Mouse (Mus musculus) heart, adult 2 months (tissue): ENCODE data around the gene Kctd6. TPM values are rescaled to one million over a fixed set of nuclear protein-coding genes. Genes with fewer than 3 reads are reported as not detected.

ENCODE experiments used
- DNase-seq, 2 experiments: peaks; one replicate each; pipeline ENCODE4 v3.0.0; 2021
- H3K27ac ChIP-seq: fragments of 200-600 bp; 2 replicates; pipeline ENCODE4 v1.8.1; 2022
- H3K27me3 ChIP-seq: fragments of 200-500 bp; 2 replicates; pipeline ENCODE4 v1.6.1; 2012; ENCODE audit warnings: mild to moderate bottlenecking, low read length, inconsistent platforms, mixed read lengths; ENCODE audit not compliant: control insufficient read depth, insufficient read depth
- H3K36me3 ChIP-seq: fragments of 200-500 bp; 2 replicates; pipeline ENCODE4 v1.6.1; 2012; ENCODE audit warnings: low read length, inconsistent platforms; ENCODE audit not compliant: control insufficient read depth, insufficient read depth
- H3K4me1 ChIP-seq: fragments of 200-500 bp; 2 replicates; pipeline ENCODE4 v1.6.1; 2011; ENCODE audit warnings: low read length; ENCODE audit not compliant: control insufficient read depth, insufficient read depth
- H3K4me3 ChIP-seq: fragments of 200-600 bp; 2 replicates; pipeline ENCODE4 v1.8.1; 2022
- H3K79me2 ChIP-seq: fragments of 200-500 bp; replicated peaks from 2 replicates; pipeline ENCODE4 v1.6.1; 2012; ENCODE audit warnings: mild to moderate bottlenecking, inconsistent platforms, low read length, moderate library complexity, mixed read lengths; ENCODE audit not compliant: control insufficient read depth, insufficient read depth
- H3K9ac ChIP-seq: fragments of 200-500 bp; 2 replicates; pipeline ENCODE4 v1.6.1; 2012; ENCODE audit warnings: low read depth, mild to moderate bottlenecking, control low read depth, inconsistent platforms, low read length, mixed read lengths
- CTCF ChIP-seq: fragments of 200-600 bp; IDR thresholded peaks from 2 replicates; pipeline ENCODE4 v1.8.1; 2022; ENCODE audit warnings: antibody characterized with exemption, mild to moderate bottlenecking, moderate library complexity
- EP300 ChIP-seq: fragments of 200-500 bp; IDR thresholded peaks from 2 replicates; pipeline ENCODE4 v1.6.1; 2011; ENCODE audit warnings: low read depth, low read length, control low read depth; ENCODE audit not compliant: insufficient read depth
- POLR2A ChIP-seq: fragments of 200-500 bp; IDR thresholded peaks from 2 replicates; pipeline ENCODE4 v1.6.1; 2011; ENCODE audit warnings: mild to moderate bottlenecking, low read depth, low read length, control low read depth; ENCODE audit not compliant: insufficient read depth
- WGBS: fragments of 180-500 bp; shearing (Covaris S2); methylation state at CpG from one replicate; pipeline ENCODE4 v1.1.7; 2018; 5-methylcytosine and 5-hydroxymethylcytosine counted together
- intact Hi-C: fragments of 180-260 bp; cut with DNase I; formaldehyde crosslinking; loops from one replicate; pipeline ENCODE4 v1.15.1; 2025
- polyA plus RNA-seq: library from polyadenylated mRNA; depleted of rRNA; stranded (reverse); fragments of >200 nt; gene quantifications from 2 replicates; pipeline ENCODE4 v1.2.3, GENCODE M21; 2012
- total RNA-seq, 2 experiments: library from RNA; stranded (reverse); gene quantifications; 2 replicates each; pipeline ENCODE4 v1.2.3; 2021

Gene Kctd6
- total and polyA plus RNA-seq, 3 experiments: 7.3 to 10.3 (median 8.4) TPM

DNA sequence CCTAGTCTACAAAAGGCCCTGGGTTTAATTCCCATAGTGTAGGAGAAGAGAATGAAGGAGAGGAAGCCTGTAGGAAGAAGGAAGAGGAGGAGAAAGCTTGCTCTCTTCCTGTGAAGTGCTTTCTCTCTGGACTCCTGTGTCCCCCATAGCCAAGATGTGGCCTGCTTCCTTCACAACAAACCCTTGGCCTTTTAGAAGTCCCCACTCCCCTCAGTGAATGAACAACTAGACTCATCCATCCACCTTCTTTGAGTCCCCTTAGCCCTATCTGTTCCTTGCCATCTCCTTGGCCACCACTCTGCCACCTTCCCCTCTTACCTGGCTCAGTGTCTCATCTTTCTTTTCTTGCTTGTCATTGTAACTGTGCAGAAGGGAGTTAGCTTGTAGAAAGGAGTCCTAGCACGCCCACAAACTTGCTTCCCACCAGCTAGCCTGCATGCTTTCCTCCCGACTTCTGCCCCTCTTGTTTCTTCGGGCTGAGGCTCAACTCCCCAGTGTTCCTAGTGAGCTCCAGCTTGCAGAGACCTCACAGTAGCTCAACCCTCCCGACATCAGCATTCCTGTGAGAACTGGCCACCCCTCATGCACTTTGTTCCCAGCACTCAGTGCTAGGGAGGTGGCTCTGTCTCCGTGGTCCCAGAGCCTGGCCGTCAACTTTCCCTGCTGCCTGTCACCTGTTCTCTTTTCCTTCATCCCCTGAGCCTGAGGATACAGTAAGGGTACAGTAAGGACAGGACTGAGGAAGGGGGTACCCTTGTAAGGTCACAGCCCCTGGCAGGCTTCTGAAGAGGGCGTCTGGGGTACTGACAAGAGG is 43.8 kb downstream of the Kctd6 start:
- Histone ChIP-seq H3K36me3 (no peaks in the 10 kb centered on the region), H3K79me2 (no peaks in the 10 kb centered on the region), H3K4me1 (no peaks in the 10 kb centered on the region), H3K27ac (no peak overlapping the region), H3K4me3 (no peak overlapping the region), H3K27me3 (no peaks in the 10 kb centered on the region), H3K9ac (no peak overlapping the region)
- intact Hi-C loops: loop anchor here (5.0 kb wide), 1 partner anchor 290 kb away; no protein-coding TSS in a partner anchor
- no peak for TF ChIP-seq CTCF
- TF ChIP-seq POLR2A: no peak
- TF ChIP-seq EP300: no peak
- 61% methylated on average over 7 of the region's 7 CpGs for WGBS
- DNase-seq: no peak

- H3K27ac ChIP-seq: no peak overlapping the region
- no peak overlapping the region for H3K4me3 ChIP-seq
- H3K4me1 ChIP-seq: no peaks in the 10 kb centered on the region
- no peak for TF ChIP-seq POLR2A
- TF ChIP-seq EP300: no peak
- TF ChIP-seq CTCF: no peak
- H3K9ac ChIP-seq: no peak overlapping the region
- intact Hi-C loops: loop anchor here (5.0 kb wide), 1 partner anchor 291 kb away; no protein-coding TSS in a partner anchor
- no peaks in the 10 kb centered on the region for H3K79me2 ChIP-seq
- H3K36me3 ChIP-seq: no peaks in the 10 kb centered on the region
- WGBS: 18% methylated on average over 3 of the region's 3 CpGs
- DNase-seq: peak in 1 of 2 experiments; percentile 27
- no peaks in the 10 kb centered on the region for H3K27me3 ChIP-seq
These were observed 44.3 kb downstream of the Kctd6 start for GRCm38 (mm10) chr14:8258335-8258627.

DNA sequence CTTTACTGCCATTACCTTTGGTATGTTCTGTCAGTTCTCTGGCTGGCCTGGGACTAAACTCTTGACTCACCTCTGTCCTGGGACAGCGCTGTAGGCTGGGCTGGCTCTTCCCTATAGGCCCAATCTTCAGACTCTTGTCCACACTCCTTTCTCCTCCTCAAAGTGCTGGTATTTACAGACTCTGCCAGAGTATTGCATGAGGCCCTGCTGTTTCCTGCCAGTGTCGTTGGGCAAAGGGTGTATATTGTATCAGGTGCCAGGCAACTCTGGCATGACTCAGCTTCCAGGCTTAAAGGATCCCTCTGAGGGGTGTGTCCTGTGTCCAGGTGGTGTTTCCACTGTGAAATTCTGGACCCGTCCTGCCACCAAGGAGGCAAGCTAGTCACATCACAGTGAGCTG is 44.8 kb downstream of the Kctd6 start:
- no peak for DNase-seq
- Histone ChIP-seq H3K9ac (no peak overlapping the region), H3K79me2 (no peaks in the 10 kb centered on the region), H3K4me3 (no peak overlapping the region), H3K27ac (no peak overlapping the region), H3K27me3 (no peaks in the 10 kb centered on the region), H3K4me1 (no peaks in the 10 kb centered on the region), H3K36me3 (no peaks in the 10 kb centered on the region)
- no peak for TF ChIP-seq POLR2A
- WGBS: 53% methylated on average over 3 of the region's 3 CpGs
- intact Hi-C loops: loop anchor here (5.0 kb wide), 1 partner anchor 291 kb away; no protein-coding TSS in a partner anchor

DNA sequence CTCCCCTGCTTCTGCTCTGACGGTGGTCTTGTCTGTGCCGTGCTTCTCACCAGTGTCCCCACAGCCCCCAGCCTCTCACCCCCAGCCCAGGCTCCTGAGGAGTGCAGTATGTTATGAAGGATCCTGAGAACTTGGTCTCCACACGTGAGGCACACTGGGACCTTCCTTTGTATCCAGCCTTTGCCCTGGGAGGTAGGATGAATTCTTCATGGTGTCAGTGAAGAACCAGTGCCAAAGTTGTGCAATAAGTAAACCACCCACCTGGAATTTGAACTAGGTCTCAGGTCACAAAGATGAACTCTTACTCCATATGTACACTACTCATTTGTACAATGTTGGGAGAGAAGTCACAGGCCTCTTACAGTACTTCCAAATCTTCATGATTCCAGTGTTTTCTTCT is 45.2 kb downstream of the Kctd6 start, which contains the start of gene Acox2:
TSS of gene Acox2 (minus strand) at position 188 of the 400 bp plus-strand sequence.
- DNase-seq: no peak
- Histone ChIP-seq H3K79me2 (no peaks in the 10 kb centered on the region), H3K9ac (no peak within 1 kb of the TSS), H3K36me3 (no peaks in the 10 kb centered on the region), H3K27ac (no peak within 1 kb of the TSS), H3K4me1 (no peaks in the 10 kb centered on the region), H3K4me3 (no peak within 1 kb of the TSS), H3K27me3 (no peaks in the 10 kb centered on the region)
- no peak for TF ChIP-seq EP300
- WGBS: 77% methylated on average over 3 of the region's 3 CpGs
- intact Hi-C loops: loop anchor here (5.0 kb wide), 1 partner anchor 292 kb away; no protein-coding TSS in a partner anchor

DNA sequence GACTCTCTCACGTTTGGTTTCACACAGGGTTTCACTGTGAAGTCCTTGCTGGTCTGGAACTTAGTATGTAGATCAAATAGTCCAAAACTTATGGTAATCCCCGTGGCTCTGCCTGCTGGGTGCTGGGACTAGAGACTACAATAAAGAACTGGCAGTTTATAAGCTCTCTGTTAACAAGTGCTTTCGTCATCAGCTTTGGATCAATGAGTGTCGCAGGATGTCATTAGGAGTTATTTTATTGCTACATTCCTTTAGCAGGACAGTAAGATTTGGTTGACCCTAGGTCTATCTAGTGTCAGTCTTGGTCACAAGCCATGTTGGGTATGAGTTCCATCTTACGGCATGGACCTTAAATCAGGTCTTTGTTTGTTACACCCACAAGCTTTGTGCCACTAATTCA is 46.3 kb downstream of the Kctd6 start:
- H3K27me3 ChIP-seq: no peaks in the 10 kb centered on the region
- 81% methylated on average over 5 of the region's 5 CpGs for WGBS
- no peak for DNase-seq
- no peaks in the 10 kb centered on the region for H3K79me2 ChIP-seq
- H3K4me3 ChIP-seq: no peak overlapping the region
- no peak overlapping the region for H3K9ac ChIP-seq
- TF ChIP-seq EP300: no peak
- TF ChIP-seq POLR2A: no peak
- no peak for TF ChIP-seq CTCF
- H3K27ac ChIP-seq: no peak overlapping the region
- intact Hi-C loops: loop anchor here (5.0 kb wide), 1 partner anchor 37 kb away; no protein-coding TSS in a partner anchor
- no peaks in the 10 kb centered on the region for H3K36me3 ChIP-seq
- no peaks in the 10 kb centered on the region for H3K4me1 ChIP-seq

DNA sequence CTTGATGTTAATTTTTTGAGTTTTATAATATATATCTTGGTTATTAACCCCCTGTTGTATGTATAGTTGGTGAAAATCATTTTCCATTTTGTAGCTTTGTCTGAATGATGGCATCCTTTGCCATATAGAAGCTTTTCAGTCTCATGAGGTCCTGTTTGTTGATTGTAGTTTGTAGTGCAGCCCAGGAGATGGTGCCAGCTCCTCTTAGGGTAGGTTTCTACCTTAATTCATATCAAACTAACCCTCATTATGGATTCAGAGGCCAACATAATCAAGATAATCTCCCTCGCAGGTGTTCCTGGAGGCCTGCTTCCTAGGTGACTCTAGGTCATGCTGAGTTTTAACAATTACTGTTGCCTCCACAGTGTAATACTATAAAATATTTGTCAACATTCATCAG is 48.3 kb downstream of the Kctd6 start:
- H3K4me3 ChIP-seq: no peak overlapping the region
- intact Hi-C loops: loop anchor here (1.0 to 5.0 kb wide), 2 partner anchors 35 to 84 kb away; no protein-coding TSS in a partner anchor
- TF ChIP-seq EP300 (no peak), CTCF (peak; percentile 57)
- 54% methylated on average over 1 of the region's 1 CpGs for WGBS
- H3K4me1 ChIP-seq: no peaks in the 10 kb centered on the region
- H3K27me3 ChIP-seq: no peaks in the 10 kb centered on the region
- no peaks in the 10 kb centered on the region for H3K79me2 ChIP-seq
- H3K36me3 ChIP-seq: no peaks in the 10 kb centered on the region
- no peak overlapping the region for H3K9ac ChIP-seq
- H3K27ac ChIP-seq: no peak overlapping the region
- DNase-seq: no peak
